Mouse (Mus musculus): ENCODE measurements around the gene Thsd4.

GRCm38 (mm10) chr9:60286390-60286789, 235.5 kb downstream of the Thsd4 start:
- TF ChIP-seq ZNF384 (IDR thresholded peaks at IDR 0.05; ENCODE audit: low read depth, low read length) (no peak), CHD2 (IDR thresholded peaks at IDR 0.05; ENCODE audit: low read depth, low read length) (no peak)
